Mouse (Mus musculus): ENCODE measurements at regions not wholly inside any gene's neighbourhood (a gene's known extent, or its start where the extent isn't known, plus 50 kb on each side); places are given as distances from the start of the nearest gene placed in this dataset.
A peak's percentile ranks its signal among the peaks of the same experiment; 100 is the strongest.

GRCm38 (mm10) chr1:35478262-35478661 is 589.9 kb upstream of the Hs6st1 start:
- TF ChIP-seq POLR2A (IDR thresholded peaks at IDR 0.05; ENCODE audit: low read depth, low read length) (no peak), CTCF (conservative IDR thresholded peaks at IDR 0.05; ENCODE audit: insufficient read depth, insufficient read length, low read depth, low read length) (peak; percentile 41)

Data from kidney, adult 2 months (tissue).